Mouse (Mus musculus) brain, embryonic 14.5 days (tissue): Measurements from ENCODE around the gene Med27.

ENCODE experiments used
- CTCF ChIP-seq: fragments of 200-500 bp; IDR thresholded peaks from 2 replicates; pipeline ENCODE4 v1.5.1; 2012; ENCODE audit warnings: inconsistent platforms, mild to moderate bottlenecking, moderate library complexity, borderline replicate concordance; ENCODE audit not compliant: insufficient read depth, insufficient read length; ENCODE audit errors: extremely low read depth
- POLR2A ChIP-seq: fragments of 200-500 bp; IDR thresholded peaks from 2 replicates; pipeline ENCODE4 v1.6.1; 2012; ENCODE audit warnings: mild to moderate bottlenecking, inconsistent platforms, borderline replicate concordance; ENCODE audit not compliant: poor library complexity, insufficient read depth, insufficient read length, severe bottlenecking; ENCODE audit errors: extremely low read depth

- no peak for TF ChIP-seq CTCF
- no peak for TF ChIP-seq POLR2A
Observed at GRCm38 (mm10) chr2:29487652-29488051, 141.0 kb downstream of the Med27 start.
